Mouse (Mus musculus) erythroblast, embryonic 14.5 days (primary cell): ENCODE measurements around the gene Klk7. TPM values are rescaled to one million over a fixed set of nuclear protein-coding genes. Genes with fewer than 3 reads are reported as not detected.

ENCODE experiments used
- H3K27me3 ChIP-seq: 2 replicates; pipeline ENCODE4 v1.6.1; 2012; ENCODE audit warnings: inconsistent platforms; ENCODE audit not compliant: control insufficient read depth
- H3K36me3 ChIP-seq: 2 replicates; pipeline ENCODE4 v1.6.1; 2012; ENCODE audit warnings: mild to moderate bottlenecking, inconsistent platforms; ENCODE audit not compliant: control insufficient read depth
- H3K4me1 ChIP-seq: 2 replicates; pipeline ENCODE4 v1.6.1; 2012; ENCODE audit warnings: inconsistent platforms; ENCODE audit not compliant: control insufficient read depth
- H3K4me3 ChIP-seq: replicated peaks from 2 replicates; pipeline ENCODE3; 2012; ENCODE audit warnings: moderate library complexity, mild to moderate bottlenecking, inconsistent platforms
- H3K9me3 ChIP-seq: 2 replicates; pipeline ENCODE4 v1.6.1; 2012; ENCODE audit warnings: low read length, inconsistent platforms, mixed read lengths; ENCODE audit not compliant: control insufficient read depth
- GATA1 ChIP-seq: IDR thresholded peaks from 2 replicates; pipeline ENCODE4 v1.6.1; 2012; ENCODE audit warnings: low read length, inconsistent platforms, mixed read lengths
- TAL1 ChIP-seq: IDR thresholded peaks from 3 replicates; pipeline ENCODE4 v1.6.1; 2012; ENCODE audit warnings: low read length, inconsistent platforms, mixed read lengths
- polyA plus RNA-seq: library from polyadenylated mRNA; stranded (reverse); fragments of >175 nt; gene quantifications from 2 replicates; pipeline ENCODE4 v1.2.3, GENCODE M21; 2012

Gene Klk7
- polyA plus RNA-seq, 1 experiment, result not detected

DNA sequence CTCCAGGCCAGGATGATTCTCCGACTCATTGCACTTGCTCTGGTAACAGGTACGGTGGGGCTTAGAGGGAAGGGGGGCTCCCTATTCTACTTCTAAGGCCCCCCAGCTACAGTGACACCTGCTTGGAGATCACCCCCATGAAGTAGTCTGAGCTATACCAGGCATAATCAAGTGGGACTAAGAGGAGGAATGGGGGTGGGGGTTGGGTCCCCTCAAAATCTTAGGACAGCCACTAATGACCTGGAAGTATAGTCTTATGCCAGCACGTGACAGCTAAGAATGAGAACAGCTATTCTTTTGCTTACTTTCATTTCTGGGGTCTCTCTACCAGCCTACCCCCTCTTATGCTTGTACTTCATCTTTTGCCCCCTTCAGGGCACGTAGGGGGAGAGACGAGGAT lies 34.6 kb upstream of the Klk7 start:
- H3K9me3 ChIP-seq, result no peaks in the 10 kb centered on the region
- H3K36me3 ChIP-seq, result no peaks in the 10 kb centered on the region
- no peak overlapping the region for H3K4me3 ChIP-seq
- no peaks in the 10 kb centered on the region for H3K27me3 ChIP-seq
- no peaks in the 10 kb centered on the region for H3K4me1 ChIP-seq
- TF ChIP-seq TAL1, result no peak
- TF ChIP-seq GATA1, result no peak

DNA sequence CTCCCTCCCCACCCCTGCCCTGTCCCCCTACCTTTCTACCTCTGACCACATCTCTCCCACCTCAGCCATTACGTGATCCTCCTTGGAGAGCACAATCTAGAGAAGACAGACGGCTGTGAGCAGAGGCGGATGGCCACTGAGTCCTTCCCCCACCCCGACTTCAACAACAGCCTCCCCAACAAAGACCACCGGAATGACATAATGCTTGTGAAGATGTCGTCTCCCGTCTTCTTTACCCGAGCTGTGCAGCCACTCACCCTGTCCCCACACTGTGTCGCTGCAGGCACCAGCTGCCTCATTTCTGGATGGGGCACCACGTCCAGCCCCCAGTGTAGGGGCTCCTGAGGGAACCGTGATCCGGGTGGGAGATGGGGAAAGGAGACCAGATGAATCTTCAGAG lies 33.7 kb upstream of the Klk7 start:
- no peak for TF ChIP-seq GATA1
- no peak for TF ChIP-seq TAL1
- no peaks in the 10 kb centered on the region for H3K27me3 ChIP-seq
- no peaks in the 10 kb centered on the region for H3K36me3 ChIP-seq
- H3K4me3 ChIP-seq, result no peak overlapping the region
- no peaks in the 10 kb centered on the region for H3K9me3 ChIP-seq
- no peaks in the 10 kb centered on the region for H3K4me1 ChIP-seq

- Histone ChIP-seq H3K36me3 (no peaks in the 10 kb centered on the region), H3K4me3 (no peak overlapping the region), H3K4me1 (no peaks in the 10 kb centered on the region), H3K9me3 (no peaks in the 10 kb centered on the region), H3K27me3 (peaks cover 2% of the 10 kb centered on the region)
- no peak for TF ChIP-seq GATA1
- TF ChIP-seq TAL1, result no peak
Measured at GRCm38 (mm10) chr7:43778176-43778970, 32.7 kb upstream of the Klk7 start.

GRCm38 (mm10) chr7:43780241-43780640 lies 30.9 kb upstream of the Klk7 start:
- H3K4me3 ChIP-seq, result no peak overlapping the region
- H3K9me3 ChIP-seq, result no peaks in the 10 kb centered on the region
- no peaks in the 10 kb centered on the region for H3K36me3 ChIP-seq
- H3K4me1 ChIP-seq, result no peaks in the 10 kb centered on the region
- TF ChIP-seq GATA1, result no peak
- no peak for TF ChIP-seq TAL1
- peaks cover 5% of the 10 kb centered on the region for H3K27me3 ChIP-seq

GRCm38 (mm10) chr7:43780746-43781145 lies 30.3 kb upstream of the Klk7 start, which contains the start of gene Klk10:
Klk10 (plus strand) TSS chr7:43781035.
- peaks cover 5% of the 10 kb centered on the region for H3K27me3 ChIP-seq
- no peak within 1 kb of the TSS for H3K4me3 ChIP-seq
- no peaks in the 10 kb centered on the region for H3K36me3 ChIP-seq
- no peaks in the 10 kb centered on the region for H3K4me1 ChIP-seq
- TF ChIP-seq TAL1 (no peak), GATA1 (no peak)
- no peaks in the 10 kb centered on the region for H3K9me3 ChIP-seq

DNA sequence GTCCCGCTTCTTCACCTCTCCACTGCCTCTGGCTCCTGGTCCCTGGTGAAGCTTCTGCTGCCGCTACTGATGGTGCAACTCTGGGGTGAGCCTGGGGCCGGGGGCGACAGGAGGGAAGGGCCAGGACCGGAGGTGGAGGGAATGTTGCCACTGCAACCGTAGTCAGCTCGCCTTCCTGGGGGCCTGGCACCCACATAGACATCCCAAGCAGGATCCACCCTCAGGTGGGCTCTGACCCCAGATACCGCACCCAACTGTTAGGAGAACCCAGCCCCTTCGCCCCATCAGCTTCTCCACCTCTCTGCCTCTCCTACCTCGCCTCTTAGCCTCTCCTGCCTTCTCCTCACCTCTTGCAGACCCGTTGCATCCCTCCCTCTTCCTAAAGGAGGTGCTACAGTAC lies 29.6 kb upstream of the Klk7 start:
- Histone ChIP-seq H3K4me1 (no peaks in the 10 kb centered on the region), H3K9me3 (no peaks in the 10 kb centered on the region), H3K4me3 (no peak overlapping the region), H3K36me3 (no peaks in the 10 kb centered on the region), H3K27me3 (peaks cover 5% of the 10 kb centered on the region)
- TF ChIP-seq TAL1 (no peak), GATA1 (no peak)

- no peak for TF ChIP-seq GATA1
- no peak for TF ChIP-seq TAL1
- no peak overlapping the region for H3K4me3 ChIP-seq
- no peaks in the 10 kb centered on the region for H3K4me1 ChIP-seq
- no peaks in the 10 kb centered on the region for H3K9me3 ChIP-seq
- H3K27me3 ChIP-seq, result peaks cover 5% of the 10 kb centered on the region
- no peaks in the 10 kb centered on the region for H3K36me3 ChIP-seq
Measured at GRCm38 (mm10) chr7:43782275-43783265, 28.5 kb upstream of the Klk7 start.

DNA sequence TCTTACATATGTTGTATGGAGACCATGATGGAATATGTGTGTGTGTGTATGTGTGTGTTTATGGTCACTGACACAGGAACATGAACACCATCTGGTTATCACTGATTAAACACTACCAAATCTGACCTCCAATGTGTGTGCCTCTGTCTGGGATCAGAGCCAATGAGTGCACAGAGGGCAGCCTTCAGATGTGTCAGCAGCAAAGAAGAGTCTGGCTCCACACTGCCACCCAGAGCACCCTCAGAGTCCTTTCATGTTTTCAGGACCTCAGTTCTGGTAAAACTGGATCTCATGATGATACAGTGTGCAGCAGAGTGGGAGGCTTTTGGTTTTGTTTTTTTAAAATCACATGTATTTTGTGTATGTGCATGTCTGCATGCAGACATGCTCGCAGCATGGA lies 25.8 kb upstream of the Klk7 start:
- no peak overlapping the region for H3K4me3 ChIP-seq
- no peaks in the 10 kb centered on the region for H3K4me1 ChIP-seq
- H3K36me3 ChIP-seq, result no peaks in the 10 kb centered on the region
- no peaks in the 10 kb centered on the region for H3K9me3 ChIP-seq
- TF ChIP-seq GATA1 (no peak), TAL1 (no peak)
- peaks cover 5% of the 10 kb centered on the region for H3K27me3 ChIP-seq

GRCm38 (mm10) chr7:43788096-43788495 lies 23.0 kb upstream of the Klk7 start:
- H3K27me3 ChIP-seq, result peaks cover 5% of the 10 kb centered on the region
- no peak overlapping the region for H3K4me3 ChIP-seq
- TF ChIP-seq GATA1, result no peak
- TF ChIP-seq TAL1, result no peak
- H3K9me3 ChIP-seq, result no peaks in the 10 kb centered on the region
- no peaks in the 10 kb centered on the region for H3K4me1 ChIP-seq
- no peaks in the 10 kb centered on the region for H3K36me3 ChIP-seq
